Mouse (Mus musculus): ENCODE data around the gene Myt1l. TPM values are rescaled to one million over a fixed set of nuclear protein-coding genes. Genes with fewer than 3 reads are reported as not detected.

Gene Myt1l
- total RNA-seq, 2 experiments from 2014 or later, result not detected

DNA sequence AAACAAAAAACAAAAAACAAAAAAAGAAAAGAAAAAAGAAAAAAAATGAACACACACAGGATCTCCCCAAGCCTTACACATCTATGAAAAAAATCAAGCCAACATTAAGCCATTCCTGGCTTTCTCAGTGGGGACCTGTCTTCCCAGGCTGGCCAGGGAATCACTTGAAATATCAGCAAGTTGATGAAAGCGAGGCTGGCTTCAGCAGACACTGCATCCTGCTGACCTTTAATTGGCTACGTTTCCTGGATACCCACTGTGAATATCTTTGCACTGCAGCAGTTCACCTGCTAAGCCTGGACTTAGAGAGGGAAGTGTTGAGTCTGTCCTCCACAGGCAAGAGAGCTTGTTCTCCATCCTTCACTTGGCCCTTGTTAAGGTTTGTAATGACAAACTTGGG, 332.8 kb downstream of the Myt1l start:
- no peak for DNase-seq
- intact Hi-C loops (cut with DNase I; ENCODE audit: low total_unique reads), result no loop called here

DNA sequence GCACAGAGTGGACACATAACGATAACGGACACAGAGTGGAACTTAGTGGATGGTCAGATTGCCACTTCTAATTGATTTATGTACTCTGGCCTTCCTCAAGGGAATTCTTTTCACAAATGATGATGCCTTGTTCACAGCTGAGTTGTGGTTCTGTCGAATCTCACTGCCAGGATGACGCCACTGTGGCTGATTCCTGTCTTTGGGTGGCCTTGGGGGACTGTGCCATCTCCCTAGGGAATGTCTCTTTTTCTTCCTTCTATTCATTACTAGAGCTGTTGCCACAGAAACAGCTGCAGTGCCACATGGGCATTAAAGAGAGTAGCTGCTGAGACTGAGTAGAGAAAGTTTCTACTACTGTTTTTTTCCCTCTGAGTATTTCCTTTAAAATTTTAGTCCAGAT, 340.1 kb downstream of the Myt1l start:
- no peak for DNase-seq
- intact Hi-C loops (cut with DNase I; ENCODE audit: low total_unique reads), result no loop called here

DNA sequence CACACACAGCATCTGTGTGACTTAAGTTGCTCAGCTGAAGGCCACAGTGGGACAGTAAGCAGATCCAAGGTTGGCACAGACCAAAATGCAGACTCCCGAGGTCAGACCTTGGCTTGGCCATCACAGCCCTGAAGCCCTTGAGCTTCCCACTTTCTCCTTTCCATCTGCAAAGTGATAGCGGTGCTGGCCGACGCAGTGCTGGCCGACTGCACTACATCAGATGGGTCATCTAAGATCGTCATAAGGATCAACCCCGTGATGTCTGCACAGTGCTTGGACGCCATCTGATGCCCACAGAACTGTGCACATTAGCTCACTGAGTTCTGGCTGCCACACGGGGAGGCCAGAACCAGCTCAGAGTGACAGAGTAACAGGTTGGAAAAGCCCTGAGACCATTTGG, 340.6 kb downstream of the Myt1l start:
- intact Hi-C loops (cut with DNase I; ENCODE audit: low total_unique reads), result no loop called here
- DNase-seq, result no peak

DNA sequence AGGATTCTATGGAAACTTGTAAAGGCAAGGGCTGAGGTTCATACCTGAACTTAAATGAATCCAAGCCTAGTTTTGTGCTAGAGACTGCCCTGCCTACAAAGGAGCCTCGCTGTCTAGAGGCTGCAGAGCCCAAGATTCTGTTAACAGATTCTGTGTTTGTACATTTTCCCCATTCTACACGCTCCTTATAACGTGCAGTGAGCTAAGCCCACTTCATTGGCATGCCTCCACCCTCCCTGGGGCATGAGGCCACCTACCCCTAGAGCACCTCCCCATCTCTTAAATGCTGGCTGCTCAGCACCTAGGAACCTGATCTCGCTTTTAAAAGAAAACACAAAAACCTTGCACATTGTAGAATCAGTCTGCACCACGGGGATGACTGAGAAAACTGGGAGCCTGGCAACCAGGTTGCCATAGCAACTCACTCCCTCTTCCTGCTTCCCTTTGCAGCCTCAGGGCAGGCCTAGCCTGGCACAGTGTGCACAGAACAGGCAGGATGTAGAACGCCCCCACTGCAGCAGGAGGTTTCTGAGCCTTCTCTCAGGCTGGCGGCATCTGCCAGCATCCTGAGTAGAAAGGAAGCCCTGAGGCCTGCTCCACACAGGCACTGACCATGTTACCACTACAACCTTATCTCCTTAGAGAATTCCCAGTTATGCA, 344.1 kb downstream of the Myt1l start:
- DNase-seq, result no peak
- intact Hi-C loops (cut with DNase I; ENCODE audit: low total_unique reads), result no loop called here

DNA sequence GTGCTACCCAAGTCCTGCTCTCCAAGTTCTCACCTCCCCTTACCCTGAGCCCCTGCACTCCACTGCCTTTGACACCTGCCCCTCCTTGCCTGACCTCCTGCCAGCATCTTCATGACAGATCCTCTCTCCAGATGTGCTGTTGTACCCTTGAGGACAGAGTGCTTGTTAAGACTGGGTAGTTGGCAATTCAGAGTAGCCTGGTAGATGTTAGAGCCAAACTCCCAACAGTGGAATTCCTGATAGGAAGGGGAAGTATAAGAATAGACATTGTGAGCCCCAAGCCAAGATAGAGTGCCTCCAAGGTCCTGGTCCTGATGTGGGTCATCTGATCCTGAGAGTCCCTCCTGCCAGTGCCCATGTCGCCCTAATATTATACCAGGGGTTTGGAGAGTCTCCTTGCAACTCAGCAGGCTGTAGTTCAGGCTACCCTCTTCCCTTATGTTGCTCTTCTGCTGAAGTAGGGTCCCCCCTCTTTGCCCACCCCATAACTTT, 345.1 kb downstream of the Myt1l start:
- intact Hi-C loops (cut with DNase I; ENCODE audit: low total_unique reads), result no loop called here
- no peak for DNase-seq

DNA sequence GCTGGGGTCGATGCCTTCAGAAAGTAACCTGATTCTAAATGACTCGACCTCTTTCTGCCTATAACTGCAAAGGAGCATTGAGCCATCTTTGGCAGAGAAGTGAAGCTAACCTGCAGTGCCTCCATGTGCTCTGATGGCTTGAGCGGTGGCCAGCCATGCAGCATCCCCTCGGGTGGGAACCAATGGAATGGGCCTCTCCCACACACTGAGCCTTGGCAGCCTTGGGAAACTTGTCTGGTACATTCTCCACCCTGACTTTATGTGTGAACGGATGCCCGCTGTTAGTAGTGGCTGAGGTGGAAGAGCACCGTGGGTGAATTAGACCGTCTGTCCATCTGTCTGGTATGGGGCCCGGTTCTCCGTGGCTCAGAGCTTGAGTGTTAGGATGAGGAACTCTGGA, 349.8 kb downstream of the Myt1l start:
- intact Hi-C loops (cut with DNase I; ENCODE audit: low total_unique reads), result no loop called here
- no peak for DNase-seq

DNA sequence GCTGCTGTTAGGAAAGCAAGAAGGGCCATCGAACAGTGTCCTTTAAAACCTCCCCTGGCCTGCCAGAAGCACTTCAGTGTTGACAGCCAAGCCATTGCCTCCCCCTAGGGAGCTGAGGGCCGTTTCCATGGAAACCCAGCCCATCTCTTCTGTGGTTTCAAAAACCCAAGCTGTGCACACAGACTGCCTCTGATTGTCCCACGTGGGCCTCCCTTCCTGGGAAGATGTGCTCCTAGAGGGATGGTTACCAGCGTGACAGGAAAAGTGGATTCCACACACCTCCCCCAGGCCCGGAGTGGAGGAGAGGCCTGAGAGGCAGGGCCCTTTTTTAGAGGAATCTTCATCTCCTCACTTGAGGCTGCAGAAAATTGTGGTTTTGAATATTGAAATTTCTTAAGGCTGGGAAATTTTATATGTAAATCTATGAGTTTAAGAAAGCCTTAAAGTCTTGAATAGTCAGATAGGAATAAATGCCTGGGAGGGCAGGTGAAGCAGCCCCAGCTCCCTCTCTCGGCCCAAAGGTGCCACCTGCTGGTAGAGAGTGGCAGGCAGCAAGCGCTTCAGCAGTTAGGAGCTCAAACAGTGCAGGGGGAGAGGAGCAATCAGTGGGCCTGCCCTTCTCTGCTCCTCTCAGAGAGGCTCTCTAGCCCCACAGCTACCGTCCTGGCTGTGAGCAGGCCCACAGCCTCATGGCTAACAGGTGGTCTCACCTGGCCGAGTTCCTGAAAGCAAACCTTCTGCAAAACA, 354.9 kb downstream of the Myt1l start:
- DNase-seq, result peak; percentile 63
- intact Hi-C loops (cut with DNase I; ENCODE audit: low total_unique reads), result loop anchor here (2.0 kb wide), 1 partner anchor 208 kb away; no protein-coding TSS in a partner anchor

DNA sequence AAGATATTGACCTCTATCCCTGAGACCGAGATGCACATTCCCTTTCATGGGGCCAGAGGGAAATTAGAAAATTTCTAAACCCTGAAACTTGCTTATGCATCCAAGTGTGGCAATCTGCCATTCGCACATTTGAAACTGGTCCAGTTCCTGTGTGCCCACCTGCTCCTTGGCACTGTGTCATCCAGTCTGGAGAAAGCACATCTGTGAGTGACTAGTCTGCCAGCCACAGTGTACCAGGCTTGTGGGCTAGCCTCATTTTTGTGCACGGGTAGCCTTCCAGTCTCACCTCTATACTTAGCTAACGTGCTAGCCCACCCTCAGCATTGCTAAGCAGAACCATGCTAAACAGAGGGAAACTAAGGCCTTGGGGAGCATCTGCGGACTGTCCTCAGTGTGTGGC, 356.2 kb downstream of the Myt1l start:
- no peak for DNase-seq
- intact Hi-C loops (cut with DNase I; ENCODE audit: low total_unique reads), result no loop called here

DNA sequence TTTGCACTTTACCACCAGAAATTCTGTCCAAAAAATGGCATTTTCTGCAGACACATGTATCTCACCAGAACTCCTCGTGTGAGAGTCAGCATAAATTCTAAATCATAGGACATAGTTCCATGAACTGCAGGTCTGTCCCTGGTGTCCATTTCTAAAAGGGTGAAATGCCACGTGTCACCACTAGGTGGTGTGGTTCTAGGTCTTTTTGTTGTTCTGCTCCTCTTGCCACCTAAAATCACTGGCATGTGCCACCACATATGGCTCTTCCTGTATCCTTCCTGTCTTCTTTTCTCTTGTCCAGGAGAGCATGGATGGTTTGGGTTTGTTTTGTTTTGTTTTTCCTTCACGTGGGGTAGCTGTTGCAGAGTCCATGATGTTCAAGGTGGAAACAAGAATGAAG, 366.5 kb downstream of the Myt1l start:
- no peak for DNase-seq
- intact Hi-C loops (cut with DNase I; ENCODE audit: low total_unique reads), result no loop called here

DNA sequence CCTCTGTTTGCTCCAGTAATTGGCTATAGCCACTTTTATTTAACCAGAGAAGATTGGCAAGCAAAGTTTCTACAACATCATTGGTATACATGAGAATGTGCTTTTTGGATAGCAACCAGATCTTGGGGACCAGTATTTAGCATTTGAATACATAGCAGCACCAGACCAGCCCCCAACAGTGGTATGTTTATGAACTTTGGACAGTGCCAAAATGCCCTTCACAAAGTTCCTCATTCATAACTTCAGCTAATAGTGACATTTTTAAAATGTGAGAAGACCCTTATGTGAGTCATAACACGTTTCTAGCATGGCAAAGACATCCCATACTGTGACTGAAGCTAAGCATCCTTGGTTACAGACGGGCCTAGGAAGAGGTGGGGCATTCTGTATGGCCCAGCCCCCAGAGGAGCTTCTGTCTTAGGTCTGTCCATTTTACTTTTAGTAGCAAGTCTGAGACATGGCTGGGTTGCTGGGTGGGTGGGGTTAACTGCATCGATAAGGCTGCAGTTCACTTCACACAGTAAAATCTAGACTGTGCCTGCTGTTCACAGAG, 369.4 kb downstream of the Myt1l start:
- intact Hi-C loops (cut with DNase I; ENCODE audit: low total_unique reads), result no loop called here
- DNase-seq, result no peak

DNA sequence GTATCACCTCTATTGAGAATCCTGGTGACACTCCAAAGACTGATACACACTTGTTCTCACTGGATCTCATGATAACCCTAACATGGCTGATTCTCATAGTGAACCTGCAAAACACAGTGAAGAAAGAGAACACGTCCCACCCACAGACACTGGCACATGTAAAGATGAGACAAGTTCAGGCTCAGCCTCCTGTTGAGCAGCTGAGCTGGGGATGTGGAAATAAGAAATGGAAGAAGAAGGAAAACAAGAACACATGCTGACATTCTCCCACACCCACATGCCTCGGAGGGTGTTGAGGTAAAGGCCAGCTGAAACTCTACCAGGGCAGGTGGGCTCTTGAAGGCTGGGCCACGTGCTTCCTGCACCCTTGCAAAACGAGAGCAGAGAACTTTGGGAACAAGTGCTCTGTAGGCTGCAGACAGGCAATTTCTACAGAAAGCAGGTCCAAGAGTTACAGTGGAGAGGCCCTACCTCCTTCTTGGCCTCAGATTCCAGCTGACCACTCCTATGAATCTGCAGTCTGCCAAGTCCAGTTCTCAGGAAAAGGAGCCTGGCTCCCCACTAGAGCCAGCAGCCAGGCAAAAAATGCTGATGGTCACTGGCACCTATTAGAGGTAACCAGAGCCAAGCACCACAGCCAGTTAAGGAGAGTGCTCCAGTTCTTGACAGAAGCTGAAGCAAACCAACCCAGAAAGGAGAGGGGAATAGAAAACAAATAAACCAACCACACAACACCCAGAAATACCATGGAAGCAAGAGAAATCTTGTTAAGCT, 376.1 kb downstream of the Myt1l start:
- peak; percentile 41 for DNase-seq
- intact Hi-C loops (cut with DNase I; ENCODE audit: low total_unique reads), result loop anchor here (10.0 kb wide), 1 partner anchor 681 kb away; the partner anchor contains the start of gene Tmem18

DNA sequence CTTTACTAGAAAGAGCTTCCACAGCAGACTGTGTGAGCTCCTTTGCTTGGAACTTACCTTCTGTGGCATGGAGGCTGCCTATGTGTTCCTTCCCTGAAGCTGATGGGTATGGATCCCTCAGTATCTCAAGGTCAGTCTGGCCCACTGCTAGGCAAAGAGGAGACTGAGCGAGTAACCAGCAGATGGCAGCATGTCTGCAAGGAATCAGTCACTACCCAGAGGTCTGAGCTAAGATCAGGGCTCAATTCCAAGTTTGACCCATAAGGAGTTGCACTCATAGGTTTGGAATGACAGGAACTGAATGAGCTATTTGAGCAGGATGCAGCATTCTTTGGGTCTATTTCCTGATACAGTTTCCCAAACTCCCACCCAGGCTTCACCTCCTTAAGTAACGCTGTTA, 378.9 kb downstream of the Myt1l start:
- peak; percentile 74 for DNase-seq
- intact Hi-C loops (cut with DNase I; ENCODE audit: low total_unique reads), result loop anchor here (10.0 kb wide), 1 partner anchor 678 kb away; the partner anchor contains the start of gene Tmem18

DNA sequence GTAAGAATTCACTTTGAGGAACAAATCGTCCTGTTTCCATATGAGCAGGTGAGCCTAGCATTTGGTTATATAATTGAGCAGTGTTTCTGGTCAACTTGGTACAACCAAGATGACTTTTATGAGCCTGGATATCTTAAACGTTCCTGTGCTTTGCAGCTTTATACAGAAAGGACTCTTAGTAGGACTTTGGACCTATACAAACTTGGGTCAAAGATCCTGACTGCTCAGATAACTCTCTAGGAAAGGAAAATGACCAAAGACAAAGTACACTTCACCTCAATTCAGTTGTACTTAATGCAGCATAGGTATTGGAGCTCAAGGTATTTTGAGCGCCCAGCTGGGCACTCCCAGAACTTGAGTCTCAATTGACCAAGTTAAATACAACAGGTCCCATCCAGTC, 388.0 kb downstream of the Myt1l start:
- no peak for DNase-seq
- intact Hi-C loops (cut with DNase I; ENCODE audit: low total_unique reads), result no loop called here

DNA sequence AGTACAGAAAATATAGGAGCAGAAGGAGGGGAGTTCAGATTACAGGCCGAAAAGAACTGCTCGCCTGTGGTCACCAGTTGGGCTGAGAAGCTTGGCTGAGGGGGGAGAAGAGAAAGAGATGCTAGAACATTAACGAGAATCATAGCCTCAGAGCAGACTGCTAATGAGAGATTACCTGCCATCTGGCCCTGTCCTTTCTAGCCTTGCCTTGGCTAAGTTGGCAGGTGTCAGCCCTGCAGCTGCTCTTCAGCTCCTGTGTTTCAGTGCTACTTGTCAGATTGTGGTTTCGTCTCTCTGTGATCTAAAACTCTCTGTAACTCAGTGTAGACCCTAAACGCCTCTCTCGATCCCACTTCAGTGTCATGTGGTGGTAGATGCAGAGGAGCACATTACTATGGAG, 388.6 kb downstream of the Myt1l start:
- DNase-seq, result no peak
- intact Hi-C loops (cut with DNase I; ENCODE audit: low total_unique reads), result no loop called here

DNA sequence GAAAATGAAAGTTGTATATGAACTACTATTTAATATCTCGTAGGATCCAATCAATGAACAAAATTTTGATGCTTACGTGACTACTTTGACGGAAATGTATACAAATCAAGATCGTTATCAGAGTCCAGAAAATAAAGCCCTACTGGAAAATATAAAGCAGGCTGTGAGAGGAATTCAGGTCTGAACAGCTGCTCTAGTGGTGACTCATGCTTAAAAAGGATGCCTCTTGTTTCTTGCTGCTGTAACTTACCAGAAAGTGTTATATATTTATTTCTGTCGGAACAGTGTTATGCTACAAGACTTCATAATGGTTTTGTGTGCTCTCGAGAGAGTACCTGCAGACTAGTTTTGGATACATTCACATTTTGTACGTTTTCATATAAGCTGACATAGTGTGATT, 392.1 kb downstream of the Myt1l start:
- DNase-seq, result no peak
- intact Hi-C loops (cut with DNase I; ENCODE audit: low total_unique reads), result no loop called here

DNA sequence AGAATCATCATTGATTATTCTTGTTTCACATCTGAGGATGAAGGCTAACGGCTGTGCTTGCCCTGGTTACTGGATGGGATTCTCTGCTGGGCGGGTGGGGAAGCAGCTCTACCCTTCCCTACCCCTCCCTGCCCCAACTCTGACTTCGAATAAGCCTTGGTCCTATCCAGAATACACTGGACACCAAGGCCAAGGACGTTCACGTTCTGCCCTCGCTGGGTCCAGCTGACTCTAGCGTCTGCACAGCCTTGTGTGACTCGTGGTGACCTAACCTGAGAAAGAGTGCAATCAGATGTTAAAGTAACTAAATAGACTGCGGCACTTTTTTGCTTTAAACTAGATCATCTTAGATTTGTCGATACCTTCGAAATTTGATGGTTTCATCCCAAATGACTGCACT, 393.3 kb downstream of the Myt1l start:
- intact Hi-C loops (cut with DNase I; ENCODE audit: low total_unique reads), result no loop called here
- no peak for DNase-seq

DNA sequence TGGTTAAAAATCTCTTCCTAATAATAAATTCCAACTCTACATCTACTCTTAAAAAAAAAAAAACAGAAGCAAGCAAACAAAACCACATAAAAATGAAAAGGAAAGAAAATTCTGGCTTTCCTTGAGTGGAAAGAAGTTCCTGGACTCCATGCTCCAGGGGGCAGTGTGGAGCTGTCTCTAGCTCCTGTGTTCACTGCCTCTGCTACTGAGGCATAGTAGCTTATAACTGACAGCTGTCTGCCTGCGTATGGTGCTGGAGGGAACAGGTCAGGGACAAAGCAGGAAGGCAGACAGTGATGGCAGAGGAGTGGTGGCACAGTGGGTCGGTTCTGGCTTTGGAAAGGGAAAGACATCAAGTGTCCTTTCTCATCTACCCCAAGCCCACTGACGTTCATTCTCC, 398.7 kb downstream of the Myt1l start:
- intact Hi-C loops (cut with DNase I; ENCODE audit: low total_unique reads), result loop anchor here (2.0 kb wide), 1 partner anchor 114 kb away; no protein-coding TSS in a partner anchor

DNA sequence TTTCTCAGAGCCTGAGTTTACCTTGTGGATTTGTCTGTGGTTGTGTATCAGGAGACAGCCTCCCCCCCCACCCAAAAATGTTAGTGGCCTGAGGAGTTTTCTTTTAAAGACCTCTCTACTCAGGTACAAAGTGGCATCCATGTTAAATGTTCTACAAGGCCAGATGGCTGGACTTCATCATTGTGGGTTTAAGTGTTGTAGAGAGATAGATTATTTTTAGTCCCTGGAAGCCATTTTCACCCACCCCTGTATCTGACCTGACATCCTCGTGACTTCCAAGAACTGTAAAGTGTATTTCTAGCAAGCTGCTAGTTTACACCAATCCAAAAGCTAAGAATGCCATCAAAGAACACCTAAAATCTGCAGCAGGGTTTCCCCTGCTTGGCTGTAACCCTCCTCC, 402.4 kb downstream of the Myt1l start:
- intact Hi-C loops (cut with DNase I; ENCODE audit: low total_unique reads), result loop anchor here (10.0 kb wide), 1 partner anchor 54 kb away; no protein-coding TSS in a partner anchor

More for the DNA sequence above, 398.7 kb downstream of the Myt1l start:
- peak; percentile 63 for DNase-seq

DNA sequence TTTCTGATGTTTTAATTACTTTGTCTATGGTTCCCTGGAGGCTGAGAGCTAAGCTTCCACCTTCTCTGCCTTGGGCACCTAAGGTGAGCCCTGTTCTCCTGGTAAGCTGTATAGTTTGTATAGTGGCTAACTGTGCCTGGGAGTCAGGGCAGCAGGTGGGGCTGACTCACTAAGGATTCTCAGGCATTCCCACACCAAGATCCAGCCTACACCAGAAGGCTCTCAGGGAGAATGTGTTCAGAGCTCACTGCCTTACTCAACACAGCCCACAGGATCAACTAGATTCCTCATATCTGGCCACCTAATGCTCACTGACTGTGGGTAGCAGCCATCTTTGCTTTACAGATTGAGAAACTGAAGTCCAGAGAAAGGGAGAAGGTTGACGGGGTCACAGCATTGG, 404.8 kb downstream of the Myt1l start:
- no peak for DNase-seq
- intact Hi-C loops (cut with DNase I; ENCODE audit: low total_unique reads), result loop anchor here (10.0 kb wide), 1 partner anchor 52 kb away; no protein-coding TSS in a partner anchor

More for the DNA sequence above, 402.4 kb downstream of the Myt1l start:
- DNase-seq, result no peak

DNA sequence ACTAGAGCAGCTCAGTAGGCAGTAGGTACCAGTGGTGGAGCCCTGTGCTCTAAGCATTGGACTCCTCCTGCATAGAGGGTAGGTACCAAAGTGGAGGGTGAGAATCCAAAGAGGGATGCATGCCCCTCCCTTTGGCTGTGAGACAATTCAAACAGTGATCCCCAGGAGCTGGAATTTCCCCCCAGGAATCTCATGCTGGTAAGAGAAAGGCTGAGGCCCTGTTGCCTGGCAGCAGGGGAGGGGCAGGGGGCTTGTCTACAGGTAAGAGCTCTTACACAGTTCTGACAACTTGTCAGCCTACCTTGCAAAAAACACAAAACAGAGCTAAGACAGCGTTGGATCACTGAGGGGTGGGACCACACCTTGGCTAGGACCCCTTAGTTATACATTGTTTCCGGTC, 405.3 kb downstream of the Myt1l start:
- intact Hi-C loops (cut with DNase I; ENCODE audit: low total_unique reads), result loop anchor here (10.0 kb wide), 1 partner anchor 51 kb away; no protein-coding TSS in a partner anchor
- DNase-seq, result no peak
